Mouse (Mus musculus) erythroblast, adult 5-6 weeks (primary cell): ENCODE measurements around the gene Nmnat2. TPM values are rescaled to one million over a fixed set of nuclear protein-coding genes. Genes with fewer than 3 reads are reported as not detected.

ENCODE experiments used
- ATAC-seq: replicated peaks from 2 replicates; pipeline ENCODE4 v1.8.0; 2016; ENCODE audit warnings: moderate number of reproducible peaks, mild to moderate bottlenecking, moderate TSS enrichment, inconsistent platforms; ENCODE audit not compliant: poor library complexity, low FRiP score, severe bottlenecking
- total RNA-seq, 2 experiments: library from RNA; stranded (forward) in 1 of 2; stranded (reverse) in 1 of 2; fragments of 150-400 nt in 1 of 2; fragments of 200-764, 138-1000 nt in 1 of 2; gene quantifications; 2 replicates each; pipeline versions ENCODE4 v1.2.3 to v1.2.4; 2015 to 2017; ENCODE audit warnings: low replicate concordance in 2 of 2

Gene Nmnat2
- total RNA-seq, 2 experiments from 2014 or later = not detected

GRCm38 (mm10) chr1:152978700-152979099, 23.9 kb downstream of the Nmnat2 start:
- ATAC-seq = no peak

- no peak for ATAC-seq
These were observed 28.6 kb downstream of the Nmnat2 start for GRCm38 (mm10) chr1:152983416-152983815.

- ATAC-seq = no peak
These were observed 32.2 kb downstream of the Nmnat2 start for GRCm38 (mm10) chr1:152986981-152987380.

GRCm38 (mm10) chr1:152990067-152990466, 35.3 kb downstream of the Nmnat2 start:
- ATAC-seq = no peak

GRCm38 (mm10) chr1:152992271-152993134, 37.7 kb downstream of the Nmnat2 start:
- ATAC-seq = no peak

GRCm38 (mm10) chr1:152993803-152994202, 39.0 kb downstream of the Nmnat2 start:
- no peak for ATAC-seq

- no peak for ATAC-seq
These were observed 45.2 kb downstream of the Nmnat2 start for GRCm38 (mm10) chr1:152999983-153000382.

GRCm38 (mm10) chr1:153000486-153001228, 45.9 kb downstream of the Nmnat2 start:
- no peak for ATAC-seq

GRCm38 (mm10) chr1:153002295-153003050, 47.7 kb downstream of the Nmnat2 start:
- no peak for ATAC-seq

- ATAC-seq = no peak
These were observed 49.7 kb downstream of the Nmnat2 start for GRCm38 (mm10) chr1:153004472-153004871.

GRCm38 (mm10) chr1:153006054-153006453, 51.3 kb downstream of the Nmnat2 start:
- no peak for ATAC-seq

- no peak for ATAC-seq
These were observed 52.0 kb downstream of the Nmnat2 start for GRCm38 (mm10) chr1:153006761-153007160.

GRCm38 (mm10) chr1:153007292-153007691, 52.5 kb downstream of the Nmnat2 start:
- ATAC-seq = no peak

- no peak for ATAC-seq
These were observed 53.0 kb downstream of the Nmnat2 start for GRCm38 (mm10) chr1:153007824-153008223.

- ATAC-seq = no peak
These were observed 54.5 kb downstream of the Nmnat2 start for GRCm38 (mm10) chr1:153009338-153009737.

GRCm38 (mm10) chr1:153010353-153011351, 55.9 kb downstream of the Nmnat2 start:
- no peak for ATAC-seq

- ATAC-seq = no peak
These were observed 56.8 kb downstream of the Nmnat2 start for GRCm38 (mm10) chr1:153011544-153011943.

- no peak for ATAC-seq
These were observed 58.9 kb downstream of the Nmnat2 start for GRCm38 (mm10) chr1:153013541-153014288.
